Mouse (Mus musculus) hindbrain, embryonic 12.5 days (tissue): ENCODE results near the gene Phf13. TPM values are rescaled to one million over a fixed set of nuclear protein-coding genes. Genes with fewer than 3 reads are reported as not detected.

Source experiments
- ATAC-seq: fragments of 200-750 bp; cut with Nextera tagmentation; 2 replicates; pipeline ENCODE4 v1.8.0; 2017; ENCODE audit warnings: moderate TSS enrichment; ENCODE audit not compliant: low FRiP score
- H3K27ac ChIP-seq: fragments of 300-500 bp; sonication (generic); 2 replicates; pipeline ENCODE4 v1.5.1; 2016; ENCODE audit warnings: mild to moderate bottlenecking
- H3K27me3 ChIP-seq: fragments of 300-500 bp; sonication (generic); 2 replicates; pipeline ENCODE4 v1.6.1; 2016; ENCODE audit warnings: mild to moderate bottlenecking
- H3K36me3 ChIP-seq: fragments of 300-500 bp; sonication (generic); 2 replicates; pipeline ENCODE4 v1.6.1; 2016; ENCODE audit warnings: mild to moderate bottlenecking
- H3K4me1 ChIP-seq: fragments of 300-500 bp; sonication (generic); 2 replicates; pipeline ENCODE4 v1.6.1; 2016
- H3K4me2 ChIP-seq: fragments of 300-500 bp; sonication (generic); replicated peaks from 2 replicates; pipeline ENCODE4 v1.6.1; 2016; ENCODE audit warnings: mild to moderate bottlenecking
- H3K4me3 ChIP-seq: fragments of 300-500 bp; sonication (generic); 2 replicates; pipeline ENCODE4 v1.5.1; 2016; ENCODE audit warnings: mild to moderate bottlenecking
- H3K9ac ChIP-seq: fragments of 300-500 bp; sonication (generic); 2 replicates; pipeline ENCODE4 v1.6.1; 2016; ENCODE audit warnings: mild to moderate bottlenecking, moderate library complexity
- H3K9me3 ChIP-seq: fragments of 300-500 bp; sonication (generic); replicated peaks from 2 replicates; pipeline ENCODE4 v1.6.1; 2016; ENCODE audit warnings: mild to moderate bottlenecking
- WGBS: fragments of 180-500 bp; shearing (Covaris S2); methylation state at CpG from one replicate; pipeline ENCODE4 v1.1.7; 2016; 5-methylcytosine and 5-hydroxymethylcytosine counted together
- polyA plus RNA-seq: library from polyadenylated mRNA; unstranded; fragments of >200 nt; fragmentation: Nextera tagmentation; extraction: Ambion mirVana; gene quantifications from 2 replicates; pipeline ENCODE4 v1.2.1, GENCODE M21; 2016

Gene Phf13
- polyA plus RNA-seq, 1 experiment from 2014 or later: 29.2 TPM

- no peak for ATAC-seq
- Histone ChIP-seq H3K27ac (no peak overlapping the region), H3K9ac (peak overlapping the region; percentile 76), H3K36me3 (peaks cover 17% of the 10 kb centered on the region), H3K4me1 (peaks cover 43% of the 10 kb centered on the region), H3K4me3 (peak overlapping the region; percentile 82), H3K9me3 (no peaks in the 10 kb centered on the region), H3K27me3 (peaks cover 10% of the 10 kb centered on the region; the same call in 1 of the 2 replicates), H3K4me2 (peak overlapping the region; percentile 99)
- 59% methylated on average over 15 of the region's 15 CpGs for WGBS
Observed at GRCm38 (mm10) chr4:152028456-152028855, 32.4 kb upstream of the Phf13 start.

DNA sequence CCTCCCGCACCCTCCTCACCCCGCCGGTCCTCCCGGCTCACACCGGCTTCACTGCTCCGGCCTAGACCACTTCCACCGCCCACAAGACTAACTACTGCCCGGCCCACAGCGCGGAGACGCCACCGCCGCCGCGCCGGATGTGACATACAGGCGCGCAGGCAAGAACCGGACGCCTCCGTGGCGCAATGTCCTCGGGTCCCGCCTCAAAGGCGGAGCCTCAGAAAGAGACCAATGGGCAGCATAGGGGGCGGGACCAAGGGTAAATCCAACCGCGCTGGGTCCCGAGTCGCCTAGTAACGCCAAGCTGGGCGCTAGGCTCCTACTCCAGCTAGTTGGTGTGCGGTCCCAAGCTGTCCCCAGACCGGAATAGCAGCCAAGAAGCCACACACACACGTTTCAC is 31.5 kb upstream of the Phf13 start, which contains the start of gene Zbtb48:
Gene Zbtb48 (minus strand): TSS at position 148 of the 400 bp plus-strand sequence.
- Histone ChIP-seq H3K4me2 (peak within 1 kb of the TSS; percentile 99), H3K27ac (peak within 1 kb of the TSS; percentile 72), H3K36me3 (peaks cover 25% of the 10 kb centered on the region), H3K4me1 (peaks cover 43% of the 10 kb centered on the region), H3K9me3 (no peaks in the 10 kb centered on the region), H3K27me3 (peaks cover 9% of the 10 kb centered on the region; the same call in 1 of the 2 replicates), H3K9ac (peak within 1 kb of the TSS; percentile 83), H3K4me3 (peak within 1 kb of the TSS; percentile 82)
- 0% methylated on average over 35 of the region's 35 CpGs for WGBS
- peak; percentile 98 for ATAC-seq

DNA sequence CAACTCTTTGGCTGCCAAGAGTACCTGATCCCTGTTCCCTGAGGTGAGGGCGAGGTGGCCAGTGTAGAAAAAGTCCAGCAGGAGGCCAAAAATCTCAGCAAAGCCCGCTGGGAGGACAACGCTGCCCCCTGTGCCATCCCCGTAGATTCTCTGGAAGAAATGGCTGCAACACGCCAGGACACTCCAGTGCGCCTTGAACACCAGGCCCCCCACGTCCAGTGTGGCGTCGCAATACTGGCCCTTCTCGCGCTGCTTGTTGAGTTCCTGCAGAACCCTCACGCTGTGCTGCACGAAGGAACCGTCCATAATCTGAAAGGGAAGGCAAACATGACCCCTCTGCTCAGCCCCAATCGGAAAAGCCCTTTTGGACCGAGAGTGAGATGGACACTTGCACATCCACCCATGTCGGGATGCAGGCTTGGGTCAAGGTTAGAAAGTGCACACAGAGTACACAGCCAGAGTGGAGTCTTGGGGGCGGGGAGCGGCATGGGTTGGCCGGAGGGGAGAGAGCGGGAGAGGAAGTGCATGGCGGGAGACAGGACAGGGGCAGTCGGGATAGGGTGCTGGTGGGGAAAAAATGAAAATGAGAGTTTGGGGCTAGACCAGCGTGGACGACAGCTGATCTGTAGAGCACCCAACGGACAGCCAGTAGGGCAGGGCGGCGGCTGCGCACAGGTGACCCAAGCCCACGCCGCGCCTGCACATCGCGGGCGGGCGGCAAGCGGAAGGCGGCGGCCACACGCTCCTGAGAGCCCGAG is 30.9 kb upstream of the Phf13 start:
- peak; percentile 78 for ATAC-seq

GRCm38 (mm10) chr4:152024525-152024924 is 28.5 kb upstream of the Phf13 start:
- Histone ChIP-seq H3K4me3 (no peak overlapping the region), H3K9me3 (no peaks in the 10 kb centered on the region), H3K27ac (no peak overlapping the region), H3K27me3 (no peaks in the 10 kb centered on the region), H3K36me3 (peaks cover 55% of the 10 kb centered on the region), H3K4me2 (no peak overlapping the region), H3K4me1 (peaks cover 38% of the 10 kb centered on the region), H3K9ac (no peak overlapping the region)
- no peak for ATAC-seq
- 91% methylated on average over 11 of the region's 11 CpGs for WGBS

More for the DNA sequence above, 30.9 kb upstream of the Phf13 start:
- Histone ChIP-seq H3K36me3 (peaks cover 31% of the 10 kb centered on the region), H3K9ac (peak overlapping the region; percentile 83), H3K4me2 (peak overlapping the region; percentile 99), H3K4me3 (peak overlapping the region; percentile 82), H3K27me3 (peaks cover 3% of the 10 kb centered on the region; the same call in 1 of the 2 replicates), H3K4me1 (peaks cover 43% of the 10 kb centered on the region), H3K27ac (peak overlapping the region; percentile 72; the same call in 1 of the 2 replicates), H3K9me3 (no peaks in the 10 kb centered on the region)
- 3% methylated on average over 40 of the region's 41 CpGs for WGBS

- H3K36me3 ChIP-seq: peaks cover 68% of the 10 kb centered on the region
- H3K4me3 ChIP-seq: no peak overlapping the region
- no peak overlapping the region for H3K9ac ChIP-seq
- H3K4me1 ChIP-seq: peaks cover 26% of the 10 kb centered on the region
- WGBS: 89% methylated on average over 8 of the region's 8 CpGs
- ATAC-seq: no peak
- H3K4me2 ChIP-seq: no peak overlapping the region
- no peaks in the 10 kb centered on the region for H3K9me3 ChIP-seq
- H3K27me3 ChIP-seq: no peaks in the 10 kb centered on the region
- H3K27ac ChIP-seq: no peak overlapping the region
Observed at GRCm38 (mm10) chr4:152022506-152022905, 26.4 kb upstream of the Phf13 start.

GRCm38 (mm10) chr4:152021568-152022097 is 25.6 kb upstream of the Phf13 start:
- 78% methylated on average over 12 of the region's 12 CpGs for WGBS
- Histone ChIP-seq H3K36me3 (peaks cover 68% of the 10 kb centered on the region), H3K9me3 (no peaks in the 10 kb centered on the region), H3K4me3 (no peak overlapping the region), H3K27me3 (no peaks in the 10 kb centered on the region), H3K4me2 (no peak overlapping the region), H3K4me1 (peaks cover 22% of the 10 kb centered on the region), H3K9ac (0 out of 2 replicates have a peak overlapping the region, but pooled peaks have one; percentile 4), H3K27ac (no peak overlapping the region)
- ATAC-seq: no peak

- H3K4me2 ChIP-seq: no peak overlapping the region
- no peak overlapping the region for H3K27ac ChIP-seq
- H3K36me3 ChIP-seq: peaks cover 68% of the 10 kb centered on the region
Observed at GRCm38 (mm10) chr4:152020024-152020423, 24.0 kb upstream of the Phf13 start.

GRCm38 (mm10) chr4:152019073-152019472 is 23.0 kb upstream of the Phf13 start:
- H3K9ac ChIP-seq: no peak overlapping the region
- 93% methylated on average over 6 of the region's 6 CpGs for WGBS
- no peaks in the 10 kb centered on the region for H3K9me3 ChIP-seq
- ATAC-seq: no peak
- H3K4me2 ChIP-seq: no peak overlapping the region
- H3K4me3 ChIP-seq: no peak overlapping the region
- no peaks in the 10 kb centered on the region for H3K4me1 ChIP-seq
- peaks cover 59% of the 10 kb centered on the region for H3K36me3 ChIP-seq
- no peaks in the 10 kb centered on the region for H3K27me3 ChIP-seq
- H3K27ac ChIP-seq: no peak overlapping the region

More at GRCm38 (mm10) chr4:152020024-152020423, 24.0 kb upstream of the Phf13 start:
- Histone ChIP-seq H3K4me3 (no peak overlapping the region), H3K9me3 (no peaks in the 10 kb centered on the region), H3K4me1 (peaks cover 6% of the 10 kb centered on the region), H3K27me3 (no peaks in the 10 kb centered on the region), H3K9ac (no peak overlapping the region)
- ATAC-seq: no peak
- 95% methylated on average over 21 of the region's 21 CpGs for WGBS

- no peak for ATAC-seq
- no peak overlapping the region for H3K27ac ChIP-seq
- H3K4me2 ChIP-seq: no peak overlapping the region
- H3K27me3 ChIP-seq: peaks cover 31% of the 10 kb centered on the region
- H3K36me3 ChIP-seq: peaks cover 8% of the 10 kb centered on the region; the same call in 1 of the 2 replicates
- WGBS: 86% methylated on average over 12 of the region's 12 CpGs
- peaks cover 24% of the 10 kb centered on the region for H3K4me1 ChIP-seq
- no peak overlapping the region for H3K9ac ChIP-seq
- H3K9me3 ChIP-seq: no peaks in the 10 kb centered on the region
- H3K4me3 ChIP-seq: no peak overlapping the region
Observed at GRCm38 (mm10) chr4:152013036-152013813, 17.2 kb upstream of the Phf13 start.

DNA sequence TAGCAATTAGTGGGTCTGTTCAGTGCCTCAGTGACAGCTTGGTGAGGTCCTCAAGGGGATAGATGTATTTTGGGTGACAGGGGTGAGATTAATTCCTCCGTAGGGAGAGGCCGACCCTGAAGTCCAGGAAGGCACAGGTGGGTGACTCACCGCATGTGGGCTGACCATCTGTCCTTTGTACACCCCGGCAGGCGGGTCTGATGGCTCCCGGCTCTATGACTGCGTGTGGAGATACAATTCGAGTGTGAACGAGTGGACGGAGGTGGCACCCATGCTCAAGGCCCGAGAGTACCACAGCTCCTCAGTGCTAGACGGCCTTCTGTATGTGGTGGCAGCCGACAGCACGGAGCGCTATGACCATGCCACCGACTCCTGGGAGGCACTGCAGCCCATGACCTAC is 16.1 kb upstream of the Phf13 start:
- 91% methylated on average over 16 of the region's 16 CpGs for WGBS
- no peak for ATAC-seq
- Histone ChIP-seq H3K4me1 (peaks cover 34% of the 10 kb centered on the region), H3K27me3 (peaks cover 42% of the 10 kb centered on the region), H3K36me3 (peaks cover 5% of the 10 kb centered on the region; the same call in 1 of the 2 replicates), H3K4me2 (no peak overlapping the region), H3K27ac (no peak overlapping the region), H3K9me3 (no peaks in the 10 kb centered on the region), H3K4me3 (no peak overlapping the region), H3K9ac (no peak overlapping the region)

DNA sequence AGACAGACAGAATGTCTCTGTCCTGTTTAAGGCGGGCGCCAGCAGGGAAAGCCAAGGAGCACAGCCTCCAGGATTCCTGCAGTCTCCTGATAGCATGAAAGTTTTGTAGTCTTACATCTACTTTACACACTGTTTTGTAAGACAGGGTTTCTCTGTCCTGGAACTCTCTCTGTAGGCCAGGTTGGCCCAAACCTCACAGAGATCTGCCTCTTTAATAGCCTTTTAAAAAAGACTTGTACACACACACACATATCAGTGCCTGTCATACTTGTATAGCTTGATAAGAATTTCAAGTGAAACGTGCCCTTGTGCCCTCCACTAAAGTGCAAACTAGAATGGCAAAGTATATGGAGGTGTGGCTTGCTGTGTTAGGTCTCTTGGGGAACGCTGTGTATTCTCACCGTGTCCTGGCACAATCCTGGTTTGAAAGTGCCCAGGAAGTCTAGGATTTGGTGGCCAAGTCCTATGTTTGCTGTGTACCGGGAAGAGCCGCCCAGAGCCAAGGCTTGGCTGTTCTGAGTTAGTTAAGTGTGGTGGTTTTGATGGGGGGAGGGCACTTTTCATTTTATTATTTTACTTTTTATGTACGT is 15.2 kb upstream of the Phf13 start:
- WGBS: 76% methylated on average over 8 of the region's 8 CpGs
- Histone ChIP-seq H3K27me3 (peaks cover 50% of the 10 kb centered on the region), H3K4me1 (peaks cover 34% of the 10 kb centered on the region), H3K4me3 (peak overlapping the region; percentile 70), H3K9me3 (no peaks in the 10 kb centered on the region), H3K36me3 (0 out of 2 replicates have a peak, but pooled peaks cover 5% of the 10 kb centered on the region), H3K27ac (no peak overlapping the region), H3K9ac (no peak overlapping the region), H3K4me2 (peak overlapping the region; percentile 100)
- ATAC-seq: no peak
